Mouse (Mus musculus) olfactory bulb, adult 2 months (tissue): ENCODE data around the gene Dpyd.

Experiments used
- CTCF ChIP-seq: fragments of 200-500 bp; IDR thresholded peaks from 2 replicates; pipeline ENCODE4 v1.5.1; 2012; ENCODE audit warnings: low read depth, mild to moderate bottlenecking, low read length, moderate library complexity; ENCODE audit not compliant: insufficient read depth
- POLR2A ChIP-seq: fragments of 200-500 bp; IDR thresholded peaks from 2 replicates; pipeline ENCODE4 v1.6.1; 2012; ENCODE audit warnings: mild to moderate bottlenecking, low read depth, low read length, moderate library complexity; ENCODE audit not compliant: insufficient read depth

DNA sequence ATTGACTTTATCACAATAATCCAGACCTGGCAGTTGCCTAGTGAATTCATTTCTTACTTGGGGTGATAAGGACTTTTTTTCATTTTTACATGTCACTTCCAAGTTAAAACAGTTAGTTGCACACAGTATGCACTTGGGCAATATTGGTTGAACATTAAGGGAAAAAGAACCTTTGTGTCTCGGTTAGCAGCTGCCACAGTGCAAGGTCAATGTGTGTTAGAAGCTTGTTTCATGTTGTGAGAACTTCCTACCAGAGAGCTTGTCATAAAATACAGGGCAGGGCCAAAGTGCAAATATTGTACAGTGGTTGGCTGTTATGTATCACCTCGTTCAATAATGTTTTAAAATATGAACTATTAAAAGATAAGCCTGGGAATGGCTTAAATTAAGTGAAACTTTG, 564.1 kb downstream of the Dpyd start:
- no peak for TF ChIP-seq POLR2A
- no peak for TF ChIP-seq CTCF
